28 mouse cellular contexts compared by ENCODE assay signal in genomic region chr10:25439856-25440255, GRCm38 (mm10).
"Had no signal": no experiment of that assay in that cellular context is flagged by ENCODE, and none has a peak within 500 bp of the region (broad histone marks: within the 10 kb centered on the region; RNA-seq: fewer than 3 reads in every experiment).

No protein-coding gene starts in this region.

- H3K27ac ChIP-seq: embryonic facial prominence, embryonic 10.5 days; embryonic facial prominence, embryonic 12.5 days; embryonic facial prominence, embryonic 13.5 days; embryonic facial prominence, embryonic 15.5 days; forebrain, embryonic 10.5 days; forebrain, embryonic 12.5 days; forebrain, embryonic 13.5 days; forebrain, embryonic 15.5 days; heart, adult 2 months had no signal

- H3K9me3 ChIP-seq: embryonic facial prominence, embryonic 10.5 days; embryonic facial prominence, embryonic 12.5 days; embryonic facial prominence, embryonic 13.5 days; embryonic facial prominence, embryonic 15.5 days; forebrain, embryonic 10.5 days; forebrain, embryonic 12.5 days; forebrain, embryonic 13.5 days; forebrain, embryonic 15.5 days had no signal

- H3K27me3 ChIP-seq: embryonic facial prominence, embryonic 12.5 days; embryonic facial prominence, embryonic 13.5 days; embryonic facial prominence, embryonic 15.5 days; forebrain, embryonic 12.5 days; forebrain, embryonic 13.5 days; forebrain, embryonic 15.5 days had no signal

- H3K4me3 ChIP-seq: embryonic facial prominence, embryonic 10.5 days; embryonic facial prominence, embryonic 12.5 days; embryonic facial prominence, embryonic 13.5 days; embryonic facial prominence, embryonic 15.5 days; erythroblast, embryonic 14.5 days; forebrain, embryonic 10.5 days; forebrain, embryonic 12.5 days; forebrain, embryonic 13.5 days; forebrain, embryonic 15.5 days; gastrocnemius, adult 2 months; heart, adult 2 months had no signal

- H3K4me1 ChIP-seq: forebrain, embryonic 12.5 days; forebrain, embryonic 13.5 days; forebrain, embryonic 15.5 days had no signal

- H3K9ac ChIP-seq: embryonic facial prominence, embryonic 12.5 days; embryonic facial prominence, embryonic 13.5 days; embryonic facial prominence, embryonic 15.5 days; forebrain, embryonic 12.5 days; forebrain, embryonic 13.5 days; forebrain, embryonic 15.5 days; forebrain, postnatal 0 days had no signal

- ATAC-seq: forebrain, embryonic 13.5 days; forebrain, embryonic 14.5 days; forebrain, embryonic 15.5 days; forebrain, embryonic 16.5 days; forebrain, postnatal 0 days had no signal

- H3K4me2 ChIP-seq: embryonic facial prominence, embryonic 12.5 days; embryonic facial prominence, embryonic 13.5 days; embryonic facial prominence, embryonic 15.5 days; forebrain, embryonic 12.5 days; forebrain, embryonic 13.5 days; forebrain, embryonic 15.5 days had no signal

- H3K36me3 ChIP-seq: forebrain, embryonic 12.5 days; forebrain, embryonic 15.5 days had no signal

- DNase-seq: cerebellum, adult 2 months; cerebellum, adult 8-10 months; cerebellum, adult 9-10 months; cerebellum, adult 9-11 months; cerebellum, postnatal 10 days; cerebellum, postnatal 14 days; cerebellum, postnatal 25 days; cerebellum, postnatal 36 days; embryo, embryonic 11 days; forebrain, postnatal 0 days; gastrocnemius, adult 2 months; gastrocnemius, postnatal 10 days; gastrocnemius, postnatal 14 days; gastrocnemius, postnatal 25 days; gastrocnemius, postnatal 36 days; heart, adult 18-20 months; heart, adult 2 months had no signal
